Mouse (Mus musculus) brain, embryonic 14.5 days (tissue): Measurements from ENCODE around the gene Rnf123. TPM values are rescaled to one million over a fixed set of nuclear protein-coding genes. Genes with fewer than 3 reads are reported as not detected.

Source experiments
- DNase-seq: peaks from one replicate; pipeline ENCODE4 v3.0.0-alpha.2; 2011; ENCODE audit warnings: low read depth
- CTCF ChIP-seq: fragments of 200-500 bp; IDR thresholded peaks from 2 replicates; pipeline ENCODE4 v1.5.1; 2012; ENCODE audit warnings: inconsistent platforms, mild to moderate bottlenecking, moderate library complexity, borderline replicate concordance; ENCODE audit not compliant: insufficient read depth, insufficient read length; ENCODE audit errors: extremely low read depth
- POLR2A ChIP-seq: fragments of 200-500 bp; IDR thresholded peaks from 2 replicates; pipeline ENCODE4 v1.6.1; 2012; ENCODE audit warnings: mild to moderate bottlenecking, inconsistent platforms, borderline replicate concordance; ENCODE audit not compliant: poor library complexity, insufficient read depth, insufficient read length, severe bottlenecking; ENCODE audit errors: extremely low read depth
- polyA plus RNA-seq: library from polyadenylated mRNA; depleted of rRNA; stranded (reverse); fragments of >200 nt; gene quantifications from 2 replicates; pipeline ENCODE4 v1.2.3, GENCODE M21; 2012; rRNA removed

The Rnf123 gene
- 93.3 and 93.5 TPM in 2 replicates for polyA plus RNA-seq

DNA sequence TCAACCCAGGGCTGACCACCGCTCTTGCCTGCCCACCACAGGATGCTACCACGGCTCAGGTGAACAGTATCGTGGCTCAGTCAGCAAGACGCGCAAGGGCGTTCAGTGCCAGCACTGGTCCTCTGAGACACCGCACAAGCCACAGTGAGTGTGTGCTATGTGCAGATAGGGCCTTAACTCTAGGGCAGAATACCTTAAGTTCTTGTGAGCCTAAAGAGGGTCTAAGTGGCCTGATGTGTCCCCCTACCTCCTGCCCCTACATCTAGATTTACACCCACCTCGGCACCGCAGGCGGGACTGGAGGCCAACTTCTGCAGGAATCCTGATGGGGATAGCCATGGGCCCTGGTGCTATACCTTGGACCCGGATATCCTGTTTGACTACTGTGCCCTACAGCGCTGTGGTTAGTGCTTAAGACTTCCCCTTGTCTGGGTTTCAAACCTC lies at the start of gene Rnf123:
TSS of gene Rnf123 (minus strand) at position 359 of the 444 bp plus-strand sequence.
- TF ChIP-seq POLR2A (no peak), CTCF (no peak)
- no peak for DNase-seq

DNA sequence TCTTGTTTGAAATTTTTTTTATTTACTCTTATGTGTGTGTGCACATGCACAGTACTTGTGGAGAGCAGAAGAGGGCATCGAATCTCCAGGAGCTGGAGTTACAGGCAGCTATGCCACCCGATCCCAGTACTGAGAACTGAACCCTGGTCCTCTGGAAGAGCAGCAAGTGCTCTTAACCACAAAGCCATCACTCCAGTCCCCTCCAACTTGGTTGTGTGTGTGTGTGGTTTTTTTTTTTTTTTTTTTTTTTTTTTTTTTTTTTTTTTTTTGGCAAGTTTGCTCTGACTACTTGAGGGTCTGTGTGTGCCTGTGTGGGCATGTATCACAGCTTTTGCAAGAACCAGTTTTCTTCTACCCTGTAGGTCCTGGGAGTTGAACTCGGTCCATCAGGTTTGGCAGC lies 49.2 kb upstream of the Rnf123 start:
- TF ChIP-seq POLR2A: no peak
- no peak for TF ChIP-seq CTCF
- DNase-seq: no peak

DNA sequence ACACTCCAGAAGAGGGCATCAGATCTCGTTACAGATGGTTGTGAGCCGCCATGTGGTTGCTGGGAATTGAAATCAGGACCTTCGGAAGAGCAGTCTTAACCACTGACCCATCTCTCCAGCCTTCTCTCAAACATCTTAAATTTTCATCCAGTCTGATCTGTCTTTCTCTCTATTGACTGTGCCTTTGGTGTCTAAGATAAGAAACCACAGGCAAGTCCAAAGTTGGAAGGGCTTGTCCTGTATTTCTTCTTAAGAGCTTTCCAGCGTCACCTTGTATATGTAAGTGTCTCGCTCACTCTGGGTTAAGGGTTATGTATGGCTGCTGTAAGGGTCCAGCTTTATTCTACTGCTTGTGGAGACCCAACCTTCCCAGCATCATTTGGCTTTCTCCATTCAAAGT lies 48.4 kb upstream of the Rnf123 start:
- TF ChIP-seq POLR2A: no peak
- no peak for DNase-seq

DNA sequence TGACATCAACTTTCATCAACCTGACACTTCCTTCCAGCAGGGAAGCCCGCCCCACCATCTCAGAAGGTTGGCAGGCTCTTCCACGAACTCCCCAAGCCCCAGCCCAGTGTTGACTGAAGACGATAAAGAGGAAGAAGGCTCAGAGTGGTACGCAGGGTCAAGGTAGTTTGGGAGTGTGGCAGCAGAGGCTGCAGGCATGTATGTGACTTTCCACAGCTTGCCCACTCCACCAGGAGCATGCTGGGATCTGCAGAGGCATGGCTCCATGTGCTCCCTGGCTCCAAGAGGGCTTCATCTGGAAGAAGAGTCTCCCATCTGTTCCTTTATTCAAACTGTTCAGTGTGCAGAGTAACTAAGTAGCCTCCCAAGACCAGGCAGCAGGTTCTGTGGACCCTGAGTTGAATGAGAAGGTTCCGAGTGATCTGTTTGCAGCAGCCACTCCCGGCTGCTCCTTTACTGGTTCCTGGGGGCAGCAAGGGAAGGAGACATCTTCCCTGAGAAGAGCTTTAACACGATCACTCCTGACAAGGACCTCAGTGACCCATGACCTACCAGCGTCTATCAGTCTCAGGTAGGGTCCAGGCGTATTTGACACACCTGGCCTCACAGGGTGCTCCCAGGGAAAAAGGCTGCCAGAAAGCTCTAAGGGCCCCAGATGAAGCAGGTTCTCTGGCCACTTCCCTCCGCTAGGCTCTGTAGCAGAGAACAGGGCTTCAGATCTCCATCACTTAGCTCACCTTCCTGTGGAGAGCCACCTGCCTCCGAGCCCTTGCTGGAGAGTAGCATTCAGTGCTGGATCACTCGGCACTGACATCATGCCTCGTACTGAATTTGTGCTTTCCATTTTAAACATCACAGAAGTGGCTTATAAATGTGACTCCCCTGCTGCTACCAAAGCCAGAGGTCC lies 46.1 kb upstream of the Rnf123 start:
- no peak for DNase-seq
- TF ChIP-seq POLR2A (no peak), CTCF (no peak)

DNA sequence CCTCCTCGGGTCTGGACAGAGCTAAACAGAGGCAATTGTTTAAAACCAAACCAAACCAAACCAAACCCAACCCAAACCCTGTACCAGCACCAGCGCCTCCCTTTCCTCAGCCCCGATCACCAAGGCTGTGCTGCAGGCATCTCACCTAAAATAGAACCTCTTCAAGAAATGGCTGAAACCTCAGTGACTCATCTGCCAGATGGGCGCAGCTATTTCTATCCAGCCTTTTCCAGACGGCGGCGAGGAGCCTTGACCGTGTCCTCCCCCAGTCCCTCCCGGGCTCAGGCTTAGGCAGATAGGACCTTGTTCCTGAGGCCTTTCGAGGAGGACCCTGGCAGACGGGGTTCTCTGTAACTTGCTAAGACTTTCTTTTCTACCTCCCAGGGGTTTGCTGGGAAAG lies 45.1 kb upstream of the Rnf123 start:
- TF ChIP-seq CTCF (no peak), POLR2A (no peak)
- no peak for DNase-seq

DNA sequence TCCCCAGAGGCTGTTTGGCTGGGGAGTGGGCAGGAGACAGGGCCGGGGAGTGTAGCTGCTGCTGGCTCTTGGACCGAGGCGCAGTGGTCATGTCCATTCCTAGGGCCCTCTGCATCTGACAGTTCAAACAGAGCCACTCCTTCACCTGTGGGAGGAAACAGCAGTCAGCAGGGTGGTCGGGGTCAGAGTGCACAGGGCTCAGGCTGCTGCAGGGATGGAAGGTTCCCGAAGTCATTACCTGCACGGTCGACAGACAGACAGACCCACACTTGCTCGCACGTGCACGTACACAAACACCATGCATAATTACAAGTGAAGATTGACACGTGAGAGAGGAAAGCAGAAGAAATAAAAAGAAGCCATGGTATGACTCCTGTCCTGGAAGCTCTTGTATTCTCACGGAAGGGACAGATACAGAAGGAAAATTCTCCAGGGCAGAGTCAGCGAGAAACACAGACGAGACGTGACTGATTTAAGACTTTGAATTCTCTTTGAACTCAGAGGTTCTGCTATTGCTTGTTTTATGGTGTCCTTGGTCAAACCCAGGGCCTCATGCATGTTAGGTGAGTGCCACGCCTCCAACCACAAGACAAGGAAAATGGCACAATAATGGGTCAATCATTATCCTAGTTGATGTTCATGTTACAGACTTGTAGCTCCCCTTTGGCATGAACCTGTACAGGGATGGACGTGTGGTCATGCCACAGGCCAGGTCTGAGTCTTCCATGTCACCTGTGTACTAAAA lies 43.5 kb upstream of the Rnf123 start:
- TF ChIP-seq CTCF (no peak), POLR2A (no peak)

DNA sequence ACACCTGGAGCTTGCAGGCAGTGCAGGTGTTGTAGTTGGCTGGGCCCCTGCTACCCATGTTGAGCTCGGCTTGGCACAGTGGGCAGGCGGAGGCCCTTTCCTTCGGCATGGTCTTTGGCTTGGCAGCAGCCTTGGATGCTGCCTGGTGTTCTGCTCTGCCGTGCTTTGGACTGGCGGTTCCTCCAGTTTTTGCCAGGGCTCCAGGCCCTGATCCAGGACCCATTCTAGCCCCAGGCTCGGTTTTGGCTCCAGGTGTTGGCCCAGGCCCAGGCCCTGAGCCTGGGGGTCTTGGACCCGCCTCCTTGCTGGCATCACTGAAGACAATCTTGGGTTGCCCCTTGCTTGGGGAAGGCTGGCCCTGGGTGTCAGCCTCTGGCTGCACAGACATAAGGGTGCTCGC lies 42.6 kb upstream of the Rnf123 start:
- DNase-seq: no peak
- TF ChIP-seq CTCF (no peak), POLR2A (no peak)

More for the DNA sequence above, 43.5 kb upstream of the Rnf123 start:
- no peak for DNase-seq

DNA sequence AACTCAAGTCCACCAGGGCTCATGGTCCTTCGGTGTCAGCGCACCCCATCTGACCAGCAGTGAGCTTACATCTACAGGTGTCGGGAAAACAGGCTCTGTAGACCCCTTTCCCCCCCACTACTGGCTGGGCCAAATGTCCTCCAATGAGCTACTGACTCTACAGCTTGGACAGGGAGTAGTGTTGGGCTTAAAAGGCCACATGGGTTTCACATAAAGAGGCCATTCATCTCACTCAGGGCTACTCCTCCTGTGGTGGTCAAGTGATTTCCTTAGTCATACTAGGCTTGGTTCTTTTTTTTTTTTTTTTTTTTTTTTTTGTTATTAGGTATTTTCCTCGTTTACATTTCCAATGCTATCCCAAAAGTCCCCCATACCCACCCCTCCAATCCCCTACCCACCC lies 40.8 kb upstream of the Rnf123 start:
- TF ChIP-seq POLR2A: no peak
- no peak for TF ChIP-seq CTCF
- DNase-seq: no peak

DNA sequence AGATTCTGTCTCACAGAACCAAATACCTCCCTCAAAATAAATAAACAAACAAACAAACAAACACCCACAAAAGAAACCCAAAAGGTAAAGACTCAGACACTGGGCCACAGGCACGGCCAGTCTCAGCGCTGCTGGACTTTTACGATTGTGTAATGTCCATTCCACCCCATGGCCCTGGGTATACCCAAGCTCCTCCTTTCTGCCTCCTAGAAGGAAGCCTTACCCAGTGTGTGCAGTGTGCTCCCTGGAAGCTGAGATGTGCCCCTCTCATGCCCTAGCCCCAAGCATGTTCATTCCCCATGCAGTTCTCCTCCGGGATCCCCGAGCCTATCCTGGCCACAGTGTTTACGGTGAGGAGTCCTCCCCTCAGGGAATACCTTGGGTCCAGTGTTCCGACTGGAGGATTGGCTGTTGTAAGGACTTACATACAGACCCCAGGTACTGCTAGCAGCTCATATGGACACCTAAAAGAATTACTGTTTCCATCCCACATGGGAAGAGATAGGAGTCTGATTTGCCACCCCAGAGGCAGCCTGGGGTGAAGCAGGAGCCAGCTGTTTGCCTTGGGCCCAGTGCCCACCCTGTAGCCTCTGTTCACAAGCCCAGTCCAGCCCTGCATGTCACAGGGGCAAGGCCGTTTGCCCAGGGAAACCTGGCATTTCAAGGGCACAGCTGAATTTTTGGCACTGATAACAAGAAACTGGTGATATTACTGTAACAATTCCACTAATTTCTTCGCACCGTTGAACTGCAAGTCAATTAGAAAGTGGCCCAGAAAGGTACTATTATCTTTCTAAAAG lies 38.2 kb upstream of the Rnf123 start:
- TF ChIP-seq POLR2A: no peak
- no peak for TF ChIP-seq CTCF

DNA sequence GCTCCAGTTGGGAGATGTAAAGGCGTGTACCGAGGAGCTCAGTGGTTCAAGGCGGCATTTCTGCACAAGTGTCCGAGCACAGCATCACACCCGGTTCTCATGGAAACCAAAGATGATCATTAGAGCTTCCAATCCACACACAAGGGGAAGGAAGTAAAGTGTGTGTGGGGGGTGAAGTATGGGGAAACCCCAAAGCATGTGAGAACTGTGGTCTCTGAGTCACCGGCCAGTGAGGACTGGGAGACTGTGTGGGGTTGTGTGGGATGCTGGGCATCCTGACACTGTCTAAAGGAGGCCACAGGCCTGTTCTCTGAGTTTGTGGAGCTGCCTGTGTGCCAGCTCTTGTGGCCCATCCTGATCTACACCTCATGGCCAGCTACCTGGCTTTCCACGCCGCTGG lies 37.5 kb upstream of the Rnf123 start:
- TF ChIP-seq POLR2A (no peak), CTCF (no peak)
- DNase-seq: no peak

More for the DNA sequence above, 38.2 kb upstream of the Rnf123 start:
- no peak for DNase-seq

DNA sequence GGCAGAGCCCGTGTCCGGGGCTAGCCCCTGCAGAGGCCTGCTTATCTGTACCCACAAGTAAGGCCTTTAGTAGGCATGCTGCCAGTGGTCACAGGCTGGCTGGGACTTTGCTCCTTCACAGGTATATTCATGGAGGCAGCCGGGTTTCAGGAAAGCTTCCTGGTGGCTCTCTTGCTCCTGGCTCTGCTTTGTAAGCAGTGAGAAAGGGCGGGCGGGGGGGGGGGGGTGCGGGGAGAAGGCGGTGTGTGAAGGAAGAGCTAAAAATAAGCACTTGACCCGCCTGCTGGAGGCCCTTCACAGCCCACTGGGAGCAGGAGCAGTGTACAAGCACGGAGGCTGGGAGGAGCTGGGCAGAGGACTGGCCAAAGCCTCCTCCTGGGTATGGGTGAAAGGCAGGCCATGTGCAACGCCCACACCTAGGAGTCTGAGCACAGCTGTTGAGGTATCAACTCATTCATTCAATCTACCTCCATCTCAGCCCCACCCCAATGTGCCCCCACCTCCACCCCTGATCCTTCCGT lies 36.8 kb upstream of the Rnf123 start:
- TF ChIP-seq CTCF (no peak), POLR2A (no peak)
- no peak for DNase-seq

DNA sequence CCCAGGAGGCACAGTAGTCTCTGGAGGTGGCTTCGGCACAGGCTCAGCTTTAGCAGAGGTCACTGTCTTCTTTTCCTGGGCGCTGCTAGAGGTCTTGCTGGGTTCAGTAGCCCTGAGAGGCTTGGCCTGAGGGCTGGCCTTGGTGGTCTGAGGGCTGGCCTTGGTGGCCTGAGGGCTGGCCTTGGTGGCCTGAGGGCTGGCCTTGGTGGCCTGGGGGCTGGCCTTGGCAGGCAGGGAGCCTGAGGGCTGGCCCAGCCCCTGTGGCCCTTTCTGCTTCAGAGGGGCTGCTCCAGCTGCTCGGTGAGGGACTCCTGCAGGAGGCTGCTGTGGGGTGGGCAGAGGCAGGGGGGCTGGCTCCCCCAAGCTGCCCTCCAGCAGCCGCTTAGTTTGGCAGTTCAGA lies 34.0 kb upstream of the Rnf123 start:
- DNase-seq: no peak
- TF ChIP-seq CTCF (no peak), POLR2A (no peak)
